Mouse (Mus musculus): ENCODE results near the gene Serpina1e. TPM values are rescaled to one million over a fixed set of nuclear protein-coding genes. Genes with fewer than 3 reads are reported as not detected.

Gene Serpina1e
- polyA plus RNA-seq (2012; rRNA removed), result 0.36 and 0.85 TPM in 2 replicates

DNA sequence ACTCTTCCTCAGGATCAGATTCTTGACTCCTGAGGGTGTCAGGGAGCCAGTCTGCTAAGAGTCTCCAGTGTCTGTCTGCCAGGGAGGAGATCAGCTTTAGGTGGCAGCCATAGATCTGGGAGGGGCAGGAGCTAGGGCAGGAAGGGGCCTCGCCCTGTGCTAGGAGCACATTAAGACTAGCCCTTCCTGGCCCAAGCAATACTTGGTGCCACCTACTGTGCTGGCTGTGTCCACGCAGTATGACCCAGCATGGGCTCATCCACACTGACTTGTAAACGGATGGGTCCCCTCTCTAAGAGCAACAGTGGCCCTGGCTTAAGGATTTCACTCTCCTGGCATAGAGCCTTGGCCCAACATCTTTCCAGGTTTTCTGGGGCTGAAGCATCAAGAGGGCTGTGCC lies at the start of gene Serpina1e:
Gene Serpina1e, minus strand, starts transcription at position 178 of the 400 bp plus-strand sequence.
- DNase-seq (ENCODE audit: low read depth), result no peak

DNA sequence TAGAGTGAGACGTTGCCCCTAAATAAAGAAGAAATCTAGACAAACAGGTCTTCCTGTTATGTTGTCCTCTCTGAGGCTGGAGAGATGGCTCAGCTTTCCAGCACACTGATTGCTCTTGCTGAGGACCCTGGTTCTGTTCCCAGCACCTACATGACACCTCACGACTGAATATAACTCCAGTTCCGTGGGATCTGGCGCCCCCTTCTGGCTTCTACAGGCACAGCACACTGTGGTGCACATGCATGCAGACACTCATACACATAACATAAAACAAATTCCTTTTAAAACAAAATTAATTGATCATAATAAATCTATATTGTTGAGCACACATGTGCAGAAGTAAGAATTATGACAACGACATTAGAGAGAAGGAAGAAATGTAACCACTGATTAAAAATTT lies 45.9 kb upstream of the Serpina1e start:
- no peak for DNase-seq (ENCODE audit: low read depth)

DNA sequence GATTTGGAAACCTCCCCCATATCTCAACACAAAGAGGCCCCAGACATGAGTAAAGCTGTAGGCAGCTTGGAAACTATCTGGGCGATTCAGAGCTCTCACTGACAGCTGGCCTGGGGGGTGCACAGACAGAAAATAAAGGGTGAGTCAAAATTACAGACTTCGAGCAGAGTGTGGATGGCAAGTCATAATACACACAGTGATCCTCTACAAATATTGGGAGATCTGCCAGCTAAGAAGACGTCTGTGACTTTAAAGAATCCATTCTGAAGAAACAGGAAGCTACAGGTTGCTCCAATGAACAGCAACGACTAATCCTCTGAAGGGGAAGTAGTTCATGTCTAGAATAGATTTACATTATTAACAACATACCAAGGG lies 44.5 kb upstream of the Serpina1e start:
- DNase-seq (ENCODE audit: low read depth), result no peak

DNA sequence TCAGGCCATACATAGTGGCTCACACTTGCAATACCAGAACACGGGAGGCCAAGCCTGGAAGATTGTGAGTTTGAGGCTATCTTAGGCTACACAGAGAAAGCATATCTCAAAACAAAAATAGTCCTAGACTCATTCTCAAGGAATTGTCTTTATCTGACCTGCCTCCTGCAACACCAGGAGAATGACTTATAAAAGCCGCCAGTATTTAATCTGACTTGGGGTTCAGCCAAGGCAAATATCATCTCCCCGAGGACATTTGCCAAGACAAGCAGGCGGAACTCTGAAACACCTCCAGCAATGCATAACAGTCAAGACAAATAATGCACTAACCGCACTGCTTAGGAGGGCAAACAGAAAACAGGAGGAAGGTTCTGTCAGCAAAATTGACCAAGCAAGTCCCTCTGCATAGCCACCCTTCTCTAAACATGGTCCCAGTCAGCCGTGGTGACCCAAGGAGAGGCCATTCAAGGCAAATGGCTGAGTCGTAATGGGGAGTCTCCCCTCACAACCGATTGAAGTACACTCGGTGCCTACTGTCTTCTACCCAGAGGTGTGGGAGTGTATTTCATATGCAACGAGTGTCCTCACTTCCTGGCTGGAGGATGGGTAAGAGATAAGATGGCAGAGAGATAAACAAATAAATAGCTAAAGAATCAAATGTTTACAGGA lies 43.9 kb upstream of the Serpina1e start:
- peak; percentile 57 for DNase-seq (ENCODE audit: low read depth)

DNA sequence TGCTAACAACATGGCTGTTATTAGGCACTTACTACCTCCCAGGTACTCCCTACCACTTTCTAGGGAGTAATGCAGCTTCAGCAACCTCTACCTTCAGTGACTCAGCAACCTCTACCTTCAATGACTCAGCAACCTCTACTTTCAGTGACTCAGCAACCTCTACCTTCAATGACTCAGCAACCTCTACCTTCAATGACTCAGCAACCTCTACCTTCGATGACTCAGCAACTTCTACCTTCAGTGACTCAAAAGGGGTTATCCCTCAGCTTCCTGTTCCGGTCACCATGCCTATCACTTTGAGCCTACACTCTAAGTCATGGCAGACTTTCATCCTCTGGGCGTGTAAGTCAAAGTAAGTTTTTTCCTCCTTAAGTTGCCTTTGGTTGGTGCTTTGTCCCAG lies 41.8 kb upstream of the Serpina1e start:
- no peak for DNase-seq (ENCODE audit: low read depth)

DNA sequence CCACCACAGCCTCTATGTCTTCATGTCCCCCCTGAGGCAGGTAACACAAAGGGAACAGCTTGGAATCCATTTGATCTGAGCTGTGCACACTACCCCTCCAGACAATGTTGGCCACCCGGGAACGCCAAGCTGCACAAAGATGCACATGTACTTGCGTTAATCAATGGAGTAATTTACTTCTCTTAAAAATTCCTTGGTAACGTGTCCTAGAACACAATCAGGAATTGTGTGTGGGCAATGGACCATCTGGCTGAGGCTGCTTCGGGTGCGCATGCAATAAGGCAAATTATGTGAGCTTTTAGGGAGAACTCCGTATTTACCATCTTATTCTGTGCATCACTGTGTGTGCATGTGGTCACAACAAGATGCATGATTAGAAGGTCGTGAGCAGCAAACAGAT lies 40.8 kb upstream of the Serpina1e start:
- no peak for DNase-seq (ENCODE audit: low read depth)

DNA sequence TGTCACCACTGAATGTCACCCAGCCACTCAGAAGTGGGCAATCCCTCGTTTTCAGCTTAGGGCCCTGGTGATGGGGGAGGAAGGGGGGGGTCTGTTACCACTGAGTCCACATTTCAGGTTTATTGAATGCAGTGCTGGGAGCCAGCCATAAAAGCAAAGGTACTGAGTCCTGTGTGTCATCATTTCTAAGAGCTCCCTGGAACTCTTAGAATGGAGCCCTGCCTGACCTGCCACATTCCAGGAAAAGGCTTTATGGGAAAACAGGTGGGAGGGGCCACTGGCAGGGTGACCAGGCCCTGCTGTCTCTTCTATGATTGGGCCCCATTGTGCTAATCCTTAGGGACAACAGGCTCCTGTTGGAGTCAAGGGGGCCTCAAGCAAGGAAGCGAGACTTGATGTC lies 37.7 kb upstream of the Serpina1e start:
- no peak for DNase-seq (ENCODE audit: low read depth)

DNA sequence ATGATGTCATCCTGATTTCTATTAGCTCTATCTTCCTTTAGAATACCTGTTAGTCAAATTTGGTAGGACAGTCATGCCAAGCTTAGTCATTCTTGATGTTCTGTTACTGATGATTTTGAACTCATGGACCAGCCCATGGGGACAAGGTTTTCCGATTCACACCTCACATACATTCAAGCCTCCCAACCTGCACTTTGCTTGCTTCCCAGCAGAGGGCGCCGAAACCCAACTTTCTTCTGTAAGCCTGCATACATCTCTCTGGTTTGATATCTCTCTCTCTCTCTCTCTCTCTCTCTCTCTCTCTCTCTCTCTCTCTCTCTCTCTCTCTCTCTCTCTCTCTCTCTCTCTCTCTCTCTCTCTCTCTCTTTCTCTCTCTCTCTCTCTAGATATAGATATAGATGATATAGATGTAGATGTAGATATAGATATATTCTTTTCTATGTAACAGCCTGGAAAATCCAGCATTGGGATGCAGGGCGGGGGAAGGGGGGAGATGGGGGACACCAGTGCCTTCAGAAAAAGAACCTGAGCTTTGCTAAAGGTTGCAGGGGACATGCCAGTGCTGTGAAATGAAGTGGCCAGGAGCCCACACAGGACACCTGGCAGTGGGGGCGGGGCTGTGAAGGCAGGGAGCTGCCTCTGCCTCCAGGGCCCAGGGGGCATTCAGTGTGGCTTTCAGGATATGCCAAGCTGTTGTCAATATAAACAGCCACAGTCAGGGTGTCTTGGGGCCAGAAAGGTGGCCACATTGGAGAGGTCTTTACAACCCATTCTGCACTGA lies 36.7 kb upstream of the Serpina1e start:
- no peak for DNase-seq (ENCODE audit: low read depth)

DNA sequence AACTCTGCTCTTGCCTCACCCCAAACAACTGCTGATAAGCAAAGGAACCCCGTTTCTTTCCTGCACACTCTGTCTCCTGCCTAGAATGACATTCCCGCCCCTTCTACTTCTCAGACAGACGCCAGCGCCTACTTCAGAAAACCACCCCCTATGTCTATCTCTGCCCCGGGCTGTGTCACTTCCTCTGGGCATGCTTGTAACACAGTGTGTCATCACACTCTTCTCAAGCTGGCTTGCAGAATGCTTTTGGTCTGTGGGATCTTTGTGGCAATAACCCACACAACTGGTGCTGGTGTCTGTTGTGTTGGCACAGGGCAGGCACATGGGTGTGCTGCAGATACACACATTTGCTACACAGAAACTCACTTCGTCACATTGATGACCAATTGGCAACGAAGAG lies 34.2 kb upstream of the Serpina1e start:
- DNase-seq (ENCODE audit: low read depth), result no peak

DNA sequence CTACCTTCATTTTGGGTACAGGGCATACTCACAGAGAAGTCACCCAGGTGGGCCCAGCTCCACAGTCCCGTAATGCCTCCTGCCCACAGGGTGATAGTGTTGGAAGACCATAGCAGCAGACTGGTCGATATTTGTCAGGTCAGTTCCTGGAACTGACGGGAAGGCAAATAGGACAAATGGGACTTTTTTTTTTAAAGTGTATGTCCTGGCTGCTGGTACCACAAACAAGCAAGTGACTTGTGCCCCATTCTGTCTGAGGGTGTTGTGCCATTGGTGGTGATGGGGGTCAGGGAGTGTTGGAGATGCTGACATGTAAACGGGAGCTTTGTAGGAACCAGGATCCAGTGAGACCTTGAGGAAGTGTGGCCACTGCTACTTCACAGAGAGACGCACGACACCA lies 31.1 kb upstream of the Serpina1e start, which contains the start of gene Serpina11:
Gene Serpina11, minus strand, starts transcription at position 101 of the 400 bp plus-strand sequence.
- DNase-seq (ENCODE audit: low read depth), result no peak

DNA sequence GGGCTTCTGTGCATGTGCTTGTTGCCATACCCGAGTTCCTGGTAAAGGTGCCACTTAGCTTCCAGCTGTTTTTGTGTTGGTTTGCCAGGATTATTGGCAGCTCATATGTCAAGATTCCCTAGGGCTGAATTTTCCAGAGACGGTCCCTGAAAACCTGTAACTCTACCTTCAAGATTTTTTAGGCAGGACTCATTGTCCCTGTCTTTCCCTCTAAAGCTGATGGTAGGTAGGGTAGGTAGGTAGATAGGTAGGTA lies 30.7 kb upstream of the Serpina1e start:
- peak; percentile 54 for DNase-seq (ENCODE audit: low read depth)

DNA sequence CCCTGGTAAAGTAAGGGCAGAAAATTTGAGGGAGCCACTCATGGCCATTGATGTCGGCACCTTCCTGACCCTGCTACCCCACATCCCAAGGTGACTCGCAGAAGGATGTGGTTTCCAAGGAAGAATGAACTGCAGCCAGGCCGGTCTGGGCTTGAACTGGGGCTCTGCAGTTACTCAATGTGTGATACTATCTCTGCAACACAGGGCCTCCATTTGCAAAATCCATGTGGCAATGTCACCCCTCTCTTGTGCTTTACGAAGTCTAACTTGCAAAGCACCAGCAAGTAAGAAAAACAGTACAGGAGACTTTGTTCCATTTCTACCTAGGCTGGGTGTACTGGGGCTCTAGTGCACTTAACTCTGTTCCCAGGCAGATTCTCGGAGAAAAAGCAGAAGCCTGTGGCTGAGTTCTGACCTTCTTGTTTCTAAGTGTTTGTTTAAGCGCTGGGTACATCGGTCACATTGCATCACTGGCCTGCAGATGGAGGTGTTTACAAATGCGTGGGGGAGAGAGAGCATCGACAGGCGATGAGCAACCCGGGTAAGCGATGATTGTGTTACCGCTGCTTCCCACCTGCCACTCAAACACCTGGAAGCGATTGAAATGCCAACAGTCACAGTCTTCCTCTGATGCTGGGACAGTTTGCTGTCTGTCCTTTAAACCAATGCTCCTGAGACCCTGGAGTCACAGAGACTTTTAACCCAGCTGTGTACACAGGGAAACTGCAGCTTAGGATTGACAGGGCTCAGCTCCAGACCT lies 30.2 kb upstream of the Serpina1e start:
- DNase-seq (ENCODE audit: low read depth), result peak; percentile 52

DNA sequence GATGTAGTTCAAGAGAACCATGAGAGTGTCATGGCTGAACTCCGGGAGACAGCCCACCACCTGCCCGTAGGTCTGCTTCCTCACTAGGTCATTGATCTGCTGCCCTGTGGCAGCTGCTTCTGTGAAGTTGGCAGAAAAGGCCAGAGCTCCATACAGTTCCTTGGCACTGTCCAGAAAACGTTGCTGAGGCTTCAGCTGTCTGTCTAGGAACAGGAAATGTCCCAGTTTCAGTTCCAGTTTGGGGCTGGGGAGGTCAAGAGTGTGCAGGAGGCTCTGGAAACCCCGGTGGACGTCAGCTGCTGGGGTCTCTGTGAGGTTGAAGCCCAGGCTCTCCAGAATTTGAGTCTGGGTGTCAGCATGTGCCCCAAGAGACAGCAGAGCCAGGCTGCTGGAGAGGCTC lies 27.1 kb upstream of the Serpina1e start:
- no peak for DNase-seq (ENCODE audit: low read depth)

DNA sequence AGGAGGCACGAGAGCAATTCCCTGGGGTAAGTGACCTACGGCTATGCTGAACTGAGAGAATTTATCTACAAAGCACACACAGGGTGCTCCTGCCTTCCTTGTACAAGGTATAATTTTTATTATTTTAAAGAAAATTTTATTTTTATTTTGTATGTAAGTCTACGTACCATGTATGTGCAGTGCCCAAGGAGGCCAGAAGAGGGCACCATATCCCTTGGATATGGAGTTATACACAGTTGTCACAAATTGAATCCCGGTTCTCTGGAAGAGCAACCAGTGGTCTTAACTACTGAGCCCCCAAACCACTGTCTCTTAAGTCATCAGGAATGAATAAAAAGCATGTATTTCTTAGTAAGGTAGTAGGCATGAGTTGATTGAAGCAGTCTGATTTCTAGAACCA lies 26.2 kb upstream of the Serpina1e start:
- DNase-seq (ENCODE audit: low read depth), result no peak

DNA sequence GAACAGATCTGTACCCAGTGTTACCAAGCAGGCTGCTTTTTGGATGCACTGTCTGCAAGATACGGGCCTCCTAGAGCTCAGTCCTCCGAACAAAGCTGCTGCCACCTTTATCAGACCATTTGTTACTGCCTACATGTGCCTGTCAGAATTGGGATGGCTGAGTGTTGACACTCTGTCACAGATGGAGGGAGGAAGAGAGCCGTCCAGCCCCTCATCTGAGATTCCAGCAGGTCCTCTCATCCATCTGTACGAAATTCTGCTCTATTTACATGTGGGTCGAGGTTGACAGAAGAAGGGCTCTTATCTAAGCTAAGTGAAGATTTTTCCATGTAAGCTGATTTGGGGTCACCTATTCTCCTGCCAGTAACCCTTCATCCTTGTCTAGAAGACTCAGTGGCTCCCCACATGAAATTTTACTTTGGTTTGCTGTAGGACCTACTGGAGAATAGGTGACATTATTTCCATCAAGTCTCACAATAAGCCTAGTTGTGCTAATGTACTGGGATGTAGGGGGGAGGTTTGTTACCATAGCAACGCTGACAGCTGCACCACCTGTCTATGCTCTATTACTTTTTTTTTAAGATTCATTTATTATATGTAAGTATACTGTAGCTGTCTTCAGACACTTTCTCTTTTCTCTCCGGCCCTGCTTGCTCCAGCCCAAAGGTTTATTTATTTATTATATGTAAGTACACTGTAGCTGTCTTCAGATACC lies 23.0 kb upstream of the Serpina1e start:
- DNase-seq (ENCODE audit: low read depth), result no peak

DNA sequence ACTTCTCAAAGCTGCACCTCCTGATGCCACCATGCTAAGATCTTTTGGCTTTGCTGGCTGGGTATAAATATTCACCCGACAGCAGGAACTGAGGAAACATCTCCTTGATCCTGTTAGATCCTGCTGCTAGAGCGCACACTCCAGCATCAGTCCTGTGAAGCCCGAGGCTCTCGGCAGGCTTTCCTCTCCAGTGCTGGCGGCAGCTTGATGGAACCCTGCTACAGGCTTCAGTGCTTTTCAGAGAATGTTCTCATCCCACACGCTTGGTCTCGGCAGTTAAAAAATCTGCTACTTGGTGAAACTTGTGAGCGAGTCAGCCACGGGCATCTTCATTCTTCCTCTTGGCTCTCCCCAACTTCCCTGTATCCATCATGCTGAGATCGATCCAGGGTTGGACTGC lies 19.5 kb upstream of the Serpina1e start:
- no peak for DNase-seq (ENCODE audit: low read depth)

DNA sequence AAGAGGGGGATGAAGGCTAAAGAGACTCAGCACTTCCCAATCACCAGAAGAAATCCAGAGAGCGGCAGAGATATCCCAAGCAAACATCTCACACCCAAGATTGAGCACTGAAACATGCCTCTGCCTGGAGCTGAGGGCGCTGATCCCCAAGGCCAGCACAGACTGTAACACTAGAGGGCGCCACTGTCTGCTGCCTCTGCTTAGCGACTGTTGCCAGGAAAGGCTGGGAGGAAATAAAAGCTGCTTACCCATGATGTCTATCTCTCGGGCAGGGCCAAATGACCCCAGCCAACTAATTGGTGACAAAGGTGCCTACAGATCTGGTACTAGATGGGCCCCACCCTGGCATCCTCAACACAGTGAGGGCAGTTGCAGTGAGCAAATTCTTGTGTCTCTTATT lies 19.1 kb upstream of the Serpina1e start:
- no peak for DNase-seq (ENCODE audit: low read depth)

DNA sequence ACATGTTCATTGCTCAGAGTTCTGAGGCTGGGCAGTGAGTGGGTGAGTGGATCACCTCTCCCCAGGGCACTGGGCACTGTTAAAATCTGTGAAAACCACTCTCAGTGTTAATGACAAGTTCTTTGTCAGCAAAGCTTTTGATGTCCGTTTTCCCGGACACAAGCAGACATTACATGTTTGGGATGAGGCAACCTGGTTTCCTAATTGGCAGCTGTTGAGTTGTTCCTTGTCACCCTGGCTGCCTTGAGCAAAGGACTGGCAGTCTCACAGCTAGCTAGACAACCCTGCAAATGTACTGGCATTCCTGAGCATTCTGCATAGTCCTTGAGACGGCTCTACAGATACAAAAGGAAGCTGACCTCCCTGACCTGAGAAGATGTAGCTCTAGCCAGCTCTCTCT lies 18.3 kb upstream of the Serpina1e start:
- DNase-seq (ENCODE audit: low read depth), result peak; percentile 50

DNA sequence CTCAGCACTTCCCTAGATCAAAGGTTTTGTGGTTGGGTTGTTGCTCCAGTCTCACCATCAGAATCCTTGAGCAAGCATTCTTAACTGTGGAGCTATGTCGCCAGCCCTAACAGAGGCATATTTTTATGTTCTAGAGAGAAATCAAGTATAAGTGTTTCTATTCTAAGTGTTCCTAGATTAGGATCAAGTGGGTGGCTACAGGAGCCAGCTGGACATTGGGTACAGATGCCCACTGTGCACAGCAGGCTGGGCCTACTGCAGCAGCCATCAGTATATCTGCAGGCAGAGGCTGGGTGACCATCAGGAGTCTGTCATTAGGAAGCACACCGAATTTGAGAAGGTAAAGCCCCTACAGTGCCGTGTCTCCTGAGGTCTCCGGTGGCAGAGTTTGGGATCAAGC lies 12.3 kb upstream of the Serpina1e start:
- DNase-seq (ENCODE audit: low read depth), result no peak

DNA sequence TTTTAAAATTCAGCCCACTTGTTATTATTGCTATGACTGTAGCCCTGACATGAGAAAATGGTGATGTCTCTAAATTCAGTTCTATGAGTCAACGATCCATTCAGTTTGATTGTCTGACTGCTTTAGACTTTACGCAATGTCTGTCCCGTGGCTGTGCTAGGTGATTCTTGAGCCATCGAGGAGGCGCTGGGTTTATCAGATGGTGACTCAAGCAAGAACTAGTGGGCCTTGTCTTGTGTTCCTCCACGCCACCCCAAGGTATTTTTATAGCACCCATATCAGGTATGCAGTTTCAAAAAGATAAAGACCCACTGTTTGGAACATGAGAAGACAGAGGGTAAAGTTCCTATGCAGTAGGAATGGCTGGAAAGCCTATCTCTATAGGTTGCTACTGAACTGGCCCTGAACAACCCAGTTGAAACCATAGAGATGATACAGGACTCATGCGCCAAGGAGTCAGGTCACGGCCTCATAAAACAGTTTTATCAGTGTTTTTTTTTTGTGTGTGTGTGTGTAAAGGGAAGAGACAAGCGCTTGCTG lies 10.9 kb upstream of the Serpina1e start:
- DNase-seq (ENCODE audit: low read depth), result peak; percentile 66

DNA sequence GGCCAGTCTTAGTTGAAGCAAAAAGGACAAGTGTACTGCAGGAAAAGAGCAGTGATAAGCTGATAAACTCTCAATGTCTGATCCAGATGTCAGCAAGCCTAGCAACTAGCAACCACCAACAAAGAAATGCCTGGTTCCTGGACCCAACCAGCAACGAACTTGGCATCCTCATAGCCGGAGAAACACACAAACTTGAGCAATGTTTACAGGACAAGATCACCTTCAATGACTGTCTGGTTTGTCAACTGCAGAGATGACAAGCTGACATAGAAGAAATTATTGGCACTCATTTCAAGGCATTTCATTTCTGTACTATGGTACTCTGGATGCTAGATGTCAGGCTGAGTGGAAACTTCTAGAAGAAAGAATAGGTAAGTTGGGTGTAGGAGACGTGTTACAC lies 8.0 kb upstream of the Serpina1e start:
- no peak for DNase-seq (ENCODE audit: low read depth)

DNA sequence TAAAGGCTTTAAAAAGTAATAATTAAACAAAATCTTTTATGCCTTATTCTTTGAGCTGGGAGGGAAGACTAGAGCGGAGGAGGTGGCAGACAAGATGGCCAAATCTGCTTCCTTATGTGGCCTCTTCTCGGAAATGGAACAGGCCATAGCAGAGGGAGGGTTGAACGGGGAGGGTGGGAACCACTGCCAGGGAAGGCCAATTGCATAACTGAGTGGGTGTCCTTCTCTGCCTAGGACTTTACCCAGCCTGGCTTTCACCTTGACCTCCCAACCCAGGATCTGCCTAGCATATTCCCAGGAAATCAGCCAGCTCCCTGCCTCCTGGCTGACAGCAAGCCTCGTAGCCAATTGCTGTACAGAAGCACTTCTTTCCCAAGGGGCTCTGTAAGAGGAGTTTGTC lies 4.5 kb upstream of the Serpina1e start:
- DNase-seq (ENCODE audit: low read depth), result no peak

Data from gonadal fat pad, adult 2 months (tissue).